Mouse (Mus musculus) stomach, adult 2 months (tissue): ENCODE data around the gene Gm10306. TPM values are rescaled to one million over a fixed set of nuclear protein-coding genes. Genes with fewer than 3 reads are reported as not detected.

Experiments used
- polyA plus RNA-seq: library from polyadenylated mRNA; depleted of rRNA; stranded (reverse); fragments of >200 nt; gene quantifications from 2 replicates; pipeline ENCODE4 v1.2.3, GENCODE M21; 2012; rRNA removed

Gene Gm10306
- polyA plus RNA-seq, result not detected in 2 replicates

DNA sequence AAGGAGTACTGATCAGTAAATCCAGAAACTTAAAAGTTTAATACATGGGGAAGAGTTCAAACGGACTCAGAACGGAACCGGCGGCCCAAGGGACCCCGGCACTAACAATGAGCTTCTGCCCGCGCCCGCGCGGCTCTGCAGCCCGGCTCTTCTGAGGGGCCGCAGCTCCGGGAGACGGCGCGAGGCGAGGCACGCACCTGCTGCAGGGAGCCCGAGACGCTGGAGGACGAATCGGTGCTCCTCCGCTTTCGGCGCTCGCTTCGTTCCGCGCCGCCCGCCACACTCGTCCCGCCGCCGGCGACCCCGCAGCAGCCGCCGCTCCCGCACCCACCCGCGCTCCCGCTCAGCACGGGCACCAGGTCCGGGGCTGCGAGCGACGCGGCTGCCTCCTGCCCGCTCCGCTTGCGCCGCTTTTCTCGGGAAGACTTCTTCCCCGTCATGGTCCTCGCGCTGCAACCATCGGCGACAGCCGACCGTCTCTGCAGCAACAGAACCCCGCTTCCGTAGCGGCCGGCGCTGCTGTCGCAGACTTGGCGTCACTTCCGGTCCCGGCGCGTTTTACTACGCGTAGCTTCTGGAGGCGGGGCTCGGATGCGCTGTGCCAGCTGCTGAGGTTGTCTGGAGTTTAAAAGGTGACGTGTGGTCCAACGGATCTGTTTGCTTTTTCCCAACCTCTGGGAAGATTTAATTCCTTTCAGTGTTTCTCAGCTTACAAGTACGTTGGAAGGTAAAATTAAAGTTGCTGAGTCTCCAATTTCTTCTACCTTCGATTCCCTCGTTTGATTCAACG is at the start of gene Gm10306, which contains the start of gene Caap1:
Gene Gm10306, plus strand, starts transcription at position 282 of the 790 bp plus-strand sequence.
Gene Caap1, minus strand, starts transcription at position 532 of the 790 bp plus-strand sequence.

DNA sequence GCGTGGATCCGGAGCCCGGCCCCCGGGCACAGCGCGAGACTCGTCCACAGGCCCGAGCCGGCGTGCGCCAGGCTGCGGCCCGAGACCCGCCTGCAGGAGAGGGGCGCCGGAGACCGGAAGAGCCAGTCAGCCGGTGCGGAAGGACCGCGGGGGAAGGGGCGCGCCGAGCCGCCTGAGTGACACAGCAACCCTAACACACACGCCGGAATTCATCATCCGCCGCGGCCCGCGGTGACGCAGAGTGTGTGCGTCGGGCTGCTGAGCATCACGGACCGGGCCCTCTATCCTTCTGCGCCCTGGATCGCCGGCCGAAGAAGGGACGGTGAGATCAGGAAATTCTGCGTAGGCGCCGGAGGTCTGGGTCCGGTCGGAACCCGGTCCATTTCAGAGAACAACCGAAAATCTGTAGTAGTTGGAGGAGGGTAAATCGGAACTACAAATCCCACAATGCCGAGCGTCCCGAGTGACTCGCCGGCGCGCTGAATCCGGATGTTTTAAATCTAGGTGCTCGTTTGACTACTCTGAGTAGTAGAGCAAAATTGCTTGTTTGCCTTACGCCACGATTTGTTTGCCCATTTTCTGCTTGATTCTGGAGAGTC is 46.8 kb downstream of the Gm10306 start, which contains the start of gene Plaa:
Gene Plaa, minus strand, starts transcription at position 214 of the 599 bp plus-strand sequence.

Other genes starting within 250 kb of the Gm10306 start
- gene Caap1, start 250 bp downstream of the Gm10306 start, polyA plus RNA-seq, result 0.80 and 1.5 TPM in 2 replicates
- 24.9 and 49.6 TPM in 2 replicates for gene Plaa, start 46.7 kb downstream of the Gm10306 start, polyA plus RNA-seq
- 0.15 and 0.43 TPM in 2 replicates for gene Ift74, start 57.9 kb downstream of the Gm10306 start, polyA plus RNA-seq
- gene Lrrc19, start 93.6 kb downstream of the Gm10306 start, polyA plus RNA-seq, result not detected in 2 replicates
- gene Tek, start 182.7 kb downstream of the Gm10306 start, polyA plus RNA-seq, result 0.71 and 1.1 TPM in 2 replicates